Mouse (Mus musculus): ENCODE results near the gene Cfl1.
"Not testable (repeated sequence)": the region's sequence is repeated elsewhere in the genome, so short reads cannot be mapped to it uniquely, and the experiment has no call there.

Cfl1 gene

DNA sequence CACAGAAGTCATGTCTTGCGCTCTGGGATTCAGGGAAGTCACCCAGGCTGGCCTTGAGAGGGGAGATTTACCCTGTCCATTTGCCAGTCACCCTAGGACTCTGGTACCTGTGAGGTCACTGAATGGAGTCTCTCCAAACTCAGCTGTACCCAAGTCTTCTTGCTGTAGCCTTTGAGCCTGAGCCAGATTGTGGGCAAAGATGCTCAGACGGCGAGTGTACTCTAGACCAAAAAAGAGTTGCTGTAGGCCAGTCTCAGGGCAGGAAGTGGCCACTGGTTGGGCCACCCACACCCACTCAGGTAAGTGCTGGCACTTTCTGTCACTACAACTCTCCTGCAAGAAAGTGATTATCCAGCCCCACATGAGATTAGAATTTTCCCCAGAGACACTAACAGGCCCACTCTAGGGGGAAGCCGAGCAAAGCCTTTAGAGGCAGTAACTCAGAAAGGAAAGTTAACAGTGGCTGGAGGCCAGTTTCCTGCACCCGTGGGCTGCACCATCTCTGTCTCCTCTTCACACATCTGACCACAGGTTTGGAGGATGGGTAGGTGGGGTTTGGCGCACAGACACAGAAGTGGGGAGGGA, 23.2 kb upstream of the Cfl1 start:
- DNase-seq: no peak

DNA sequence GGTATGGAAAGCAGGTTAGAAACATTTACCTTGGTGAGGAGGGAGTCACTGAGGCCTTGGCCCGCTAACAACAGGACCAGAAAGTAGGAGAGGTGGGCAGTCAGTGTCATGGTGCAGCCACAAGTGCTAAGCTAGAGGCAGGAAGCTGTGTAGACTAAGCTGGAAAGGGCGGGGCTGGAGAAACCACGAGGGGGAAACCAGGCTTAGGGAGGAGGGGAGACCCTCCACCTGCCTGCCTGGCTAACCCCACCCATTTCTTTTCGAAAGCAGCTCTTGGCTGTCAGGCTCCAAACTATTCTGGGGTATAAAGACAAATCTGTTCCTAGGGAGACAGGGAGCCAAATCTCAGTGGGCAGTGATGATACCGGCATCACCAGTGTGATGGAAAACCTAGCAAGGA, 21.9 kb upstream of the Cfl1 start, which contains the start of gene Ctsw:
Gene Ctsw (minus strand): TSS at position 134 of the 400 bp plus-strand sequence.
- no peak for DNase-seq

GRCm38 (mm10) chr19:5471846-5472245, 18.4 kb upstream of the Cfl1 start:
- no peak for DNase-seq

DNA sequence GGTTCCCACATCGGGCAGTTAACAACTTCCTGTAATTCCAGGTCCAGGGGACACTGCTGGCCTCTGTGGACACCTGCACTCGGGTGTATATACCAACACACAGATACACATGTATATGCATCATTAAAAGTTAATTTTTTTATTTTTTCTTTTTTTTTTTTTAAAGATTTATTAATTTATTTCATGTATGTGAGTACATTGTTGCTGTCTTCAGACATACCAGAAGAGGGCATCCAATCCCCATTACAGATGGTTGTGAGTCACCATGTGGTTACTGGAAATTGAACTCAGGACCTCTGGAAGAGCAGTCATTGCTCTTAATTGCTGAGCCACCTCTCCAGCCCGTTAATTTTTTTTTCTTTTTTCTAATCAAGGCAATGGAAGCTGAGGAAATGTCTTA, 17.4 kb upstream of the Cfl1 start:
- no peak for DNase-seq

DNA sequence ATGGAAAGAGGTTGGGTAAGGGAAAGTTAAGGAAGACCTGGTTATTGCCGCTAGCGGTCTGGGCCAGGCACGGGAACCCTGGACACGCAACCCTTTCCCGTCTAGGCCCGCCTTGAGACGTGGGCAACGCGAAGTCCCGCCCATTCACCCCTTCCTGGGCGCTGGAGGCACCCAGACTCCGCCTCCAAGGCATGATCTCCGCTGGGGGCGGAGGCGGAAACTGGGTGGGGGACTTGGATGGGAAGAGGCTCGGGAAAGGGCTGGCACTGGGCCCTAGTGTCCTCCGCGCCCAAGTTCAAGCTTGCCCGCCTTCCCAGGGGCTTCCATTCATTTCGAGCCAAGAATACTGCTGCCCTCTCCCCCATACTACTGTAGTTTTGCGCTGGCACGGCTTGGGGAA, 16.5 kb upstream of the Cfl1 start, which contains the start of gene Efemp2:
Gene Efemp2 (plus strand): TSS at position 235 of the 400 bp plus-strand sequence.
- DNase-seq: peak; percentile 80

DNA sequence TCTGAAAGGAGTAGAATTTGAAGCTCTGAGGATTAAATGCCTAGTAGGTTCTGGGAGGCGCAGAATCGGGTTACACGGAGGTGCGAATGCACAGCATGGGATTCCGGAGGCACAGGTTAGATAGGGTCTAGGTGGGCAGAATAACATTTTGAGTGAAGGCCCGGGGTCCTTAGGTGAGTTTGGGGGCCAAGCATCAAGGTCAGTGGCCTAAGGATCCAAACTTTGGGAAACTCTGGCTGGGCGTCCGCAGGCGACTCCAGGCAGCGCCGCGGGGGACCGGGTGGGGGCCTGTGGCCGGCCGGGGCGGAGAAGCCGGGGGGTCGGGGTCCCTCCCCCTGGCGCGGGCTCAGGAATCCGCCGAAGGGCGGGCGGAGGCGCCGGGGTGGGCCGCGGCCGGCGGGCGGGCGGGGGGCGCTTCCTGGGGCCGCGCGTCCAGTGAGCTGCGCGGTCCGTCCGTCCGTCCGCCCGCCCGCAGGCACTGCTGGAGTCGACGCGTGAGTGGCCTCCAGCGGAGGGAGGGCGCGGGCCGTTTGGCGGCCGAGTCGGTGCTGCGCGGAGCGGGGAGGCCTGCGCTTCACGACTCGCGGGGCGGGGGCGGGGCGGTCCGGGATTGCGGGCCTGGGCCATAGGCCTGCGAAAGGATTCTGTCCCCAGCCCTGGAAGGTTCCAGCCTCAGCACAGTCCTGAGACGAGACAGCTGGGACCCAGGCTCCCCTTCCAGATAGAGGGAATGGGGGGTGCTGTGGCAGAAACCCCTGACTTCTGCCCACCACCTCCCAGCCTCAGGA, 15.8 kb upstream of the Cfl1 start:
- no peak for DNase-seq

GRCm38 (mm10) chr19:5475069-5475714, 15.1 kb upstream of the Cfl1 start:
- DNase-seq: no peak

DNA sequence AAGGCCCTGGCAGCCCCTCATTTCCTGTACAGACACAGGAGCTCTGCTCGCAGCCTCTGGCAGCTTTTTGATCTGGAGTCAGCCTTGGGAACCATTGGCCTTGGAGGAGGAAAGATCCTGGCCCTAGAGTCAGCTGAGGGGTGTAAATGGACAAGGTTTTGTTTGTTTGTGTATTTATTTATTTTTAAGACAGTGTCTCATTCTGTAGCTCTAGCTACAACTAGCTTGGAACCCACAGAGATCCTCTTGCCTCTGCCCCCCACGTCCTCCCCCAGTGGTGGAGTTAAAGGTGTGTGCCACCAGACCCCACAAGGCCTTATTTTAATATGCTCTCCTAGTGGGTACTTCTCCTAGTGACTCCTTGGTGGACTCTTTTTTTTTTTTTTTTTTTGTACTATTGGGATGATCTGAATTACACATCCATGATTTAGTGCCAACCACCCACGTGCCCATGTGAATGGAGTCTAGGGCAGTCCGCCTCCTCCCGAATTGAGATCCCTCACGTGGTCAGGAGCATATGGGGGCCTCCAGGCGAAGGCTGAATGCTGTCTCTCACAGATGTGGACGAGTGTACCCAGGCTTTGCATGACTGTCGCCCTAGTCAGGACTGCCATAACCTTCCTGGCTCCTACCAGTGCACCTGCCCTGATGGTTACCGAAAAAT, 13.1 kb upstream of the Cfl1 start:
- no peak for DNase-seq

DNA sequence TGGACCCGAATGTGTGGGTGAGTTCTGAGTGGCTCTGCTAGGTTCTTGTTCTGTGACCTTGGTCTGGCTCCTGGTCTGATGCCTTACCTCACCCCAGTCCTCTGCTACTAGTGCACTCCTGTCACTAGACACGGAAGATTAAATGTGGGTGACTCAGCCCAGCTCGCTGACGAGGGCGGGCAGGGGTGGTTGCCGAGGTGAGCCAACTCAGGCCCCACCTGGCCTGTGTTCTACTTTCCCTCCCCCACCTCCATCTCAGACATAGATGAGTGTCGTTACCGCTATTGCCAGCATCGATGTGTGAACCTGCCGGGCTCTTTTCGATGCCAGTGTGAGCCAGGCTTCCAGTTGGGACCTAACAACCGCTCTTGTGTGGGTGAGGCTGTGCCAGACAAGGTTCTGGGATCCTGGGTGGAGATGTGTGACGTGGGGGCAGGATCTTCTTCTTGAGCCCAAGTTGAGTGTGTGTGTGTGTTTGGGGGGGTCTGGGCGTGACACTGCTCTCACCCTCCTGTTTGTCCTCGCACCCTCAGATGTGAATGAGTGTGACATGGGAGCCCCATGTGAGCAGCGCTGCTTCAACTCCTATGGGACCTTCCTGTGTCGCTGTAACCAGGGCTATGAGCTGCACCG, 12.5 kb upstream of the Cfl1 start:
- no peak for DNase-seq

- DNase-seq: no peak
Observed at GRCm38 (mm10) chr19:5480016-5480415, 10.2 kb upstream of the Cfl1 start.

- no peak for DNase-seq
Observed at GRCm38 (mm10) chr19:5481398-5481797, 8.9 kb upstream of the Cfl1 start.

DNA sequence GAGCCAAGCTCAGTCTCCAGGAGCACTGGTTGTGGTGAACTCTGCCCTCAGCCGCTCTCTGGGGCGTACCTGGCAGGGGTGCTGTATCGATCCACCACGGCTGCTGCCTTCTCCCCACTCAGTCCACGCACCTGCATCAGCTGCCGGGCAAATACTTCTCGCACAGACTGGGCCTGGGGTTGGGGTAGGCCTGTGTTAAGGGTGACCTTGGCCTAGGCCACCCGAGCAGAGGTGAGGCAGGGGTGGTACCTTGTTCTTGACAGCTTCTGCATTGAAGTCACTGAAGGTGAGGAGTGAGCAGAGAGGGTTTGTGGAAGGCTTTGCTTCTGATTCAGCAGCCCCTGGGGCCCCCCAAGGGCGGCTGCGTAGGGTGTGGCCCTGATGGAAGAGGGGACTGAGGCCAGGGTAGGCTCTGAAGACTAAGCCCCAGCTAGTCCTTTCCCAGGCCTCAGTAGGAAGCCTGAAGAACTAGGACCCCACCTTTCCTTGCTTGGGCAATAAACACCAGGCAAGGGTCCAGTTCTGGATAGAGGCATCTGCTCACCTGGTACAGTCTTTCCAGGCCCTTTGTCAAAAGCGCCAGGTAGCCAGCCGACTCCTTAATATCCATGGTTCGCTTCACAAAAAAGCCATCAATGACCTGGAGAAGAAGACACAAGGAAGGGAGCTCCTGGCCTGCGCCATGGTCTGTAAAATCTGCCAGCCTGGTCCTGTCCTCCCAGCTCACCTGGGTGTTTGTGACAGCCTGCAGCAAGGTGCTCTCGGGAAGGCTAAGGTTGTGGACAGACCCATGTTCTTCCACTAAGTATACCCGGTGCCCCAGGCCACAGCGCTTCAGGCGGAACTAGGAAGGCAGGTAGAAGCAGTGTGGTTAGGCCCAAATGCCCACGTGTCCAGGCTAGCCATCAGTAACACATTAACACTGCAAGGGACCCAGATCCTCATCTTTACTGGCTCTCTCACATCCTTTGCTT, 6.6 kb upstream of the Cfl1 start:
- no peak for DNase-seq

DNA sequence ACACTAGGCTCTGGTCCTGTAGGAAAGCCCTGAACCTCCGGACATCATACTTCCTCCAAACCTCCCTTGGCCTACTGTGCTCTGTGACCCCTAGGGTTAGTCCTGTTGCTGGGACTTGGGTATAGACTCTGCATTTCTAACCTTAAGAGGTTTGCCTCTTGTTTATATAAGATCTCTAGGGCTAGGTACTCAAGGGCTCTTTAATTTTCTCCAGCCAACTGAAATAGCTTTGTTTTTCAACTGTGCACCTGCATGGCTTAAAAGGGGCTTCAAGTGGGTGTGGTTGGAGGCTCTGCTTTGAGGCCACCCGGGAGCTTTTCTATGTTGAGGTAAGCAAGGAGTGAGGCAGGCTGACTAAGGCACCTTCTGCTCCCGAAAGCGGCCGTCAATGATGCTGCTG, 5.8 kb upstream of the Cfl1 start:
- no peak for DNase-seq

- DNase-seq: no peak
Observed at GRCm38 (mm10) chr19:5485371-5485770, 4.9 kb upstream of the Cfl1 start.

DNA sequence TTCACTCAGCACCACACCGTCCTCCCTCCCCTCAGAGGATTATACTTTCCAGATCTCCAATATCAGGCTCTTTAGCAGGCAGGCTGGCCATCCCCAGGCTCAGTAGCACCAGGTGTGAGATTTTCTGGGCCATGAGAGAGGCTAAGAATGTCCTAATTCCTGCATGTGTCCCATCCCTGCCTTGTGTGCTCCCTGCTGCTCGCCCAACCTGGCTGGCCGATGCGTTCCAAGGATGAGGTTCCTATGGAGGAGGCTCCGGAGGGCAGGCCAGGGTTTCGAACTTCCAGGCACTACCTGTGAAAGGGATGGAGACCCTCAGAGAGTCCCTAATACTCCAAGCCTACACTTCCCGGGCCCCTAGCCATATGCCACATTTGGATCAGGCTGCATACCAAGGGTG, 4.4 kb upstream of the Cfl1 start:
- DNase-seq: no peak

- no peak for DNase-seq
Observed at GRCm38 (mm10) chr19:5486286-5486685, 4.0 kb upstream of the Cfl1 start.

- no peak for DNase-seq
Observed at GRCm38 (mm10) chr19:5486771-5487170, 3.5 kb upstream of the Cfl1 start.

- DNase-seq: peak; percentile 98
Observed at GRCm38 (mm10) chr19:5487768-5488550, 2.3 kb upstream of the Cfl1 start, which contains the start of gene Mus81. Gene Mus81, minus strand, starts transcription at chr19:5488402.

DNA sequence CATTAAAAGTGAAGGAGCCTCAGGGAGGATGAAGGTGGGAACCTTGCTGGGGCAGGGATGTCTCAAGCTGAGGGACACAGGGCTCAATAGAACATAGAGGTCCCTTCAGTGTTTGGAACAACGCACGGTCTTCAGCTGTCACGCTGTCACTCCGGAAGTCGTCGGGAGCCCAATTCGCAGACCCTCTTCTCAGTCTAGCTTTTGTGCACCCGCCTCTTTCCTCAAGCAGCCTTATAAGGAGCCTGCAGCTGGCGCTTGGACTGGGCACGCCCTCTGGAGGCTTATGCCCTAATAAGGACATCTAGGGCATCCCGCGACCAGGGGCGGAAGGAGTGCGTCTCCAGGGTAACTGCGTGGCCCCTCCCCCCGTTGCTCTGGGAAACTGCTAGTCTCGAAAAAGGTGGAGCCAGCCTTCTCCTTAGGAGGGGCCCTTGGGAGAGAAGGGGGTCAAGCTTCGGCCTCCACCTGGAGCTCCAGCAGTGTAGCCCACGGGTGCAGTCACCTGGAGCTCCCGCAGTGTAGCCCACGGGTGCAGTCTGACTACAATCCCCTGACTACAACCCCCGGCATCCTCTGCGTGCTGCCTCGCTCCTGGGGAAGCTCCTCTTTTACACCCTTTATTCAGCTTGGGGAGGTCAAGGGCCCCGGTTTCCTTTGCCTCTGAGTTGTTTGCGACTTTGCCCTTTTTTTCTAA, 1.2 kb upstream of the Cfl1 start:
- peak; percentile 98 for DNase-seq

- DNase-seq: not testable (repeated sequence)
Observed at GRCm38 (mm10) chr19:5489721-5490120, 534 bp upstream of the Cfl1 start.
